Mouse (Mus musculus) cerebellum, adult 2 months (tissue): ENCODE data around the gene Serpine1.

Source experiments
- CTCF ChIP-seq: fragments of 200-500 bp; IDR thresholded peaks from 2 replicates; pipeline ENCODE4 v1.5.1; 2011; ENCODE audit warnings: low read depth, mild to moderate bottlenecking, control low read depth, low read length, moderate library complexity, borderline replicate concordance; ENCODE audit not compliant: insufficient read depth
- POLR2A ChIP-seq: fragments of 200-500 bp; IDR thresholded peaks from 2 replicates; pipeline ENCODE4 v1.6.1; 2011; ENCODE audit warnings: low read length, control low read depth, borderline replicate concordance; ENCODE audit not compliant: insufficient read depth

- TF ChIP-seq POLR2A (no peak), CTCF (no peak)
These were observed 2.2 kb upstream of the Serpine1 start for GRCm38 (mm10) chr5:137074191-137074651.
